Mouse (Mus musculus) telencephalon, adult 2 months (tissue): ENCODE measurements around the gene Tom1l2.
A peak's percentile ranks its signal among the peaks of the same experiment; 100 is the strongest.

Experiments
- DNase-seq: peaks from one replicate; pipeline ENCODE4 v3.0.0-alpha.2; 2011; ENCODE audit warnings: low read depth, low spot score

Tom1l2 gene

GRCm38 (mm10) chr11:60352559-60353411 is at the start of gene Tom1l2, which contains the start of gene Drc3:
Tom1l2 (minus strand) TSS chr11:60352905.
Drc3 (plus strand) TSS chr11:60353329.
- peak; percentile 100 for DNase-seq

- DNase-seq: peak; percentile 67
These were observed 44.5 kb upstream of the Tom1l2 start for GRCm38 (mm10) chr11:60397172-60397571.

GRCm38 (mm10) chr11:60396546-60396945 is 43.8 kb upstream of the Tom1l2 start:
- no peak for DNase-seq

- DNase-seq: no peak
These were observed 38.6 kb upstream of the Tom1l2 start for GRCm38 (mm10) chr11:60391346-60391745.

GRCm38 (mm10) chr11:60387944-60388343 is 35.2 kb upstream of the Tom1l2 start:
- no peak for DNase-seq

GRCm38 (mm10) chr11:60385946-60386345 is 33.2 kb upstream of the Tom1l2 start:
- no peak for DNase-seq

- peak; percentile 85 for DNase-seq
These were observed 32.2 kb upstream of the Tom1l2 start for GRCm38 (mm10) chr11:60384762-60385421.

- no peak for DNase-seq
These were observed 30.8 kb upstream of the Tom1l2 start for GRCm38 (mm10) chr11:60383518-60383917.

- DNase-seq: no peak
These were observed 21.8 kb upstream of the Tom1l2 start for GRCm38 (mm10) chr11:60374481-60374880.

- DNase-seq: no peak
These were observed 17.7 kb upstream of the Tom1l2 start for GRCm38 (mm10) chr11:60370431-60370830.

GRCm38 (mm10) chr11:60369448-60369847 is 16.7 kb upstream of the Tom1l2 start:
- DNase-seq: no peak

GRCm38 (mm10) chr11:60368909-60369308 is 16.2 kb upstream of the Tom1l2 start:
- no peak for DNase-seq

GRCm38 (mm10) chr11:60367256-60367655 is 14.6 kb upstream of the Tom1l2 start:
- DNase-seq: no peak

- DNase-seq: no peak
These were observed 13.7 kb upstream of the Tom1l2 start for GRCm38 (mm10) chr11:60366239-60367019.

- no peak for DNase-seq
These were observed 8.0 kb upstream of the Tom1l2 start for GRCm38 (mm10) chr11:60360631-60361201.

GRCm38 (mm10) chr11:60359936-60360335 is 7.2 kb upstream of the Tom1l2 start:
- no peak for DNase-seq

GRCm38 (mm10) chr11:60359138-60359537 is 6.4 kb upstream of the Tom1l2 start:
- no peak for DNase-seq

- DNase-seq: no peak
These were observed 5.8 kb upstream of the Tom1l2 start for GRCm38 (mm10) chr11:60358548-60358947.

- no peak for DNase-seq
These were observed 4.4 kb upstream of the Tom1l2 start for GRCm38 (mm10) chr11:60357116-60357515.

- DNase-seq: no peak
These were observed 3.2 kb upstream of the Tom1l2 start for GRCm38 (mm10) chr11:60355952-60356351.

GRCm38 (mm10) chr11:60351925-60352371 is 757 bp downstream of the Tom1l2 start:
- no peak for DNase-seq

GRCm38 (mm10) chr11:60351388-60351787 is 1.3 kb downstream of the Tom1l2 start:
- DNase-seq: no peak
